Mouse (Mus musculus): ENCODE data around the gene Setd6. TPM values are rescaled to one million over a fixed set of nuclear protein-coding genes. Genes with fewer than 3 reads are reported as not detected.

Gene Setd6
- total RNA-seq (2014; rRNA removed) (17.3 and 29.5 TPM in 2 replicates), polyA plus RNA-seq (2015; fragmentation: Nextera tagmentation; extraction: Ambion mirVana) (35.8 and 38.5 TPM in 2 replicates)

- peak; percentile 93 for DNase-seq (ENCODE audit: low spot score)
- Histone ChIP-seq H3K4me2 (ENCODE audit: low read depth, low read length) (peak within 1 kb of the TSS; percentile 90), H3K4me1 (ENCODE audit: insufficient read depth, low read length) (no peaks in the 10 kb centered on the region), H3K27ac (peak within 1 kb of the TSS; percentile 78), H3K4me3 (ENCODE audit: low read length) (peak within 1 kb of the TSS; percentile 82), H3K9me3 (ENCODE audit: low read length) (no peaks in the 10 kb centered on the region), H3K27me3 (ENCODE audit: insufficient read depth, low read length) (no peaks in the 10 kb centered on the region), H3K9ac (replicated peaks; ENCODE audit: low read length) (peak within 1 kb of the TSS; percentile 76), H3K36me3 (ENCODE audit: insufficient read depth, low read length) (peaks cover 25% of the 10 kb centered on the region)
- no peak for TF ChIP-seq CTCF (IDR thresholded peaks at IDR 0.05; ENCODE audit: low read depth)
- under 1% methylated on average over 66 of the region's 79 CpGs for WGBS
- ATAC-seq: peak; percentile 87
Measured at GRCm38 (mm10) chr8:95715676-95716531, at the start of gene Setd6. Gene Setd6, plus strand, starts transcription at chr8:95715881.

GRCm38 (mm10) chr8:95668163-95668958, 47.3 kb upstream of the Setd6 start:
- DNase-seq (ENCODE audit: low spot score): no peak

GRCm38 (mm10) chr8:95669967-95670366, 45.7 kb upstream of the Setd6 start:
- Histone ChIP-seq H3K9me3 (ENCODE audit: low read length) (no peaks in the 10 kb centered on the region), H3K36me3 (ENCODE audit: insufficient read depth, low read length) (no peaks in the 10 kb centered on the region), H3K4me2 (ENCODE audit: low read depth, low read length) (no peak overlapping the region), H3K27me3 (ENCODE audit: insufficient read depth, low read length) (no peaks in the 10 kb centered on the region), H3K4me3 (ENCODE audit: low read length) (no peak overlapping the region), H3K4me1 (ENCODE audit: insufficient read depth, low read length) (no peaks in the 10 kb centered on the region), H3K9ac (replicated peaks; ENCODE audit: low read length) (no peak overlapping the region), H3K27ac (no peak overlapping the region)
- ATAC-seq (no peak), DNase-seq (ENCODE audit: low spot score) (no peak)
- WGBS: 87% methylated on average over 2 of the region's 2 CpGs
- TF ChIP-seq CTCF (IDR thresholded peaks at IDR 0.05; ENCODE audit: low read depth): no peak

More at GRCm38 (mm10) chr8:95668163-95668958, 47.3 kb upstream of the Setd6 start:
- 60% methylated on average over 8 of the region's 8 CpGs for WGBS
- Histone ChIP-seq H3K4me2 (ENCODE audit: low read depth, low read length) (no peak overlapping the region), H3K9me3 (ENCODE audit: low read length) (no peaks in the 10 kb centered on the region), H3K27me3 (ENCODE audit: insufficient read depth, low read length) (no peaks in the 10 kb centered on the region), H3K4me3 (ENCODE audit: low read length) (no peak overlapping the region), H3K9ac (replicated peaks; ENCODE audit: low read length) (no peak overlapping the region), H3K4me1 (ENCODE audit: insufficient read depth, low read length) (no peaks in the 10 kb centered on the region), H3K36me3 (ENCODE audit: insufficient read depth, low read length) (no peaks in the 10 kb centered on the region), H3K27ac (no peak overlapping the region)
- TF ChIP-seq CTCF (IDR thresholded peaks at IDR 0.05; ENCODE audit: low read depth): no peak
- 0 out of 2 replicates have a peak, but pooled peaks have one; percentile 21 for ATAC-seq

GRCm38 (mm10) chr8:95671861-95672260, 43.8 kb upstream of the Setd6 start:
- ATAC-seq (no peak), DNase-seq (ENCODE audit: low spot score) (no peak)
- Histone ChIP-seq H3K4me3 (ENCODE audit: low read length) (no peak overlapping the region), H3K27ac (no peak overlapping the region), H3K9me3 (ENCODE audit: low read length) (no peaks in the 10 kb centered on the region), H3K36me3 (ENCODE audit: insufficient read depth, low read length) (no peaks in the 10 kb centered on the region), H3K4me1 (ENCODE audit: insufficient read depth, low read length) (no peaks in the 10 kb centered on the region), H3K9ac (replicated peaks; ENCODE audit: low read length) (no peak overlapping the region), H3K4me2 (ENCODE audit: low read depth, low read length) (no peak overlapping the region), H3K27me3 (ENCODE audit: insufficient read depth, low read length) (no peaks in the 10 kb centered on the region)
- no peak for TF ChIP-seq CTCF (IDR thresholded peaks at IDR 0.05; ENCODE audit: low read depth)
- 84% methylated on average over 6 of the region's 6 CpGs for WGBS

- no peaks in the 10 kb centered on the region for H3K36me3 ChIP-seq (ENCODE audit: insufficient read depth, low read length)
- DNase-seq (ENCODE audit: low spot score) (no peak), ATAC-seq (no peak)
- WGBS: 77% methylated on average over 5 of the region's 5 CpGs
- TF ChIP-seq CTCF (IDR thresholded peaks at IDR 0.05; ENCODE audit: low read depth): no peak
- no peaks in the 10 kb centered on the region for H3K4me1 ChIP-seq (ENCODE audit: insufficient read depth, low read length)
- H3K9me3 ChIP-seq (ENCODE audit: low read length): no peaks in the 10 kb centered on the region
- no peak overlapping the region for H3K4me2 ChIP-seq (ENCODE audit: low read depth, low read length)
- H3K27ac ChIP-seq: no peak overlapping the region
- H3K4me3 ChIP-seq (ENCODE audit: low read length): no peak overlapping the region
- H3K27me3 ChIP-seq (ENCODE audit: insufficient read depth, low read length): no peaks in the 10 kb centered on the region
- H3K9ac ChIP-seq (replicated peaks; ENCODE audit: low read length): no peak overlapping the region
Measured at GRCm38 (mm10) chr8:95672811-95673210, 42.9 kb upstream of the Setd6 start.

GRCm38 (mm10) chr8:95676631-95677030, 39.0 kb upstream of the Setd6 start, which contains the start of gene Ndrg4:
Gene Ndrg4, plus strand, starts transcription at chr8:95676980.
- Histone ChIP-seq H3K27me3 (ENCODE audit: insufficient read depth, low read length) (no peaks in the 10 kb centered on the region; the same call in 1 of the 2 replicates), H3K36me3 (ENCODE audit: insufficient read depth, low read length) (no peaks in the 10 kb centered on the region), H3K9ac (replicated peaks; ENCODE audit: low read length) (peak within 1 kb of the TSS; percentile 77), H3K4me2 (ENCODE audit: low read depth, low read length) (peak within 1 kb of the TSS; percentile 82), H3K4me3 (ENCODE audit: low read length) (peak within 1 kb of the TSS; percentile 67), H3K27ac (peak within 1 kb of the TSS; percentile 74), H3K9me3 (ENCODE audit: low read length) (no peaks in the 10 kb centered on the region), H3K4me1 (ENCODE audit: insufficient read depth, low read length) (no peaks in the 10 kb centered on the region)
- DNase-seq (ENCODE audit: low spot score): no peak
- WGBS: 63% methylated on average over 9 of the region's 9 CpGs
- no peak for TF ChIP-seq CTCF (IDR thresholded peaks at IDR 0.05; ENCODE audit: low read depth)
- no peak for ATAC-seq

Measured in hindbrain, postnatal 0 days (tissue).